Mouse (Mus musculus): Measurements from ENCODE around the gene Khdc4. TPM values are rescaled to one million over a fixed set of nuclear protein-coding genes. Genes with fewer than 3 reads are reported as not detected.

The Khdc4 gene
- total RNA-seq, 2 experiments from 2014 or later: 19.9 to 25.0 TPM

- no peak for ATAC-seq (replicated peaks; ENCODE audit: low FRiP score, poor library complexity, severe bottlenecking)
Measured at GRCm38 (mm10) chr3:88653516-88654370, 31.9 kb upstream of the Khdc4 start.

- ATAC-seq (replicated peaks; ENCODE audit: low FRiP score, poor library complexity, severe bottlenecking): no peak
Measured at GRCm38 (mm10) chr3:88654621-88655020, 31.0 kb upstream of the Khdc4 start.

GRCm38 (mm10) chr3:88655619-88656018 is 30.0 kb upstream of the Khdc4 start:
- no peak for ATAC-seq (replicated peaks; ENCODE audit: low FRiP score, poor library complexity, severe bottlenecking)

GRCm38 (mm10) chr3:88658441-88659127 is 27.0 kb upstream of the Khdc4 start:
- ATAC-seq (replicated peaks; ENCODE audit: low FRiP score, poor library complexity, severe bottlenecking): no peak; the same call in 1 of the 2 replicates

- no peak for ATAC-seq (replicated peaks; ENCODE audit: low FRiP score, poor library complexity, severe bottlenecking)
Measured at GRCm38 (mm10) chr3:88659798-88660197, 25.8 kb upstream of the Khdc4 start.

GRCm38 (mm10) chr3:88664095-88664494 is 21.5 kb upstream of the Khdc4 start:
- no peak for ATAC-seq (replicated peaks; ENCODE audit: low FRiP score, poor library complexity, severe bottlenecking)

- ATAC-seq (replicated peaks; ENCODE audit: low FRiP score, poor library complexity, severe bottlenecking): peak; percentile 94
Measured at GRCm38 (mm10) chr3:88677399-88677798, 8.2 kb upstream of the Khdc4 start.

- no peak for ATAC-seq (replicated peaks; ENCODE audit: low FRiP score, poor library complexity, severe bottlenecking)
Measured at GRCm38 (mm10) chr3:88683814-88684213, 1.8 kb upstream of the Khdc4 start.

- ATAC-seq (replicated peaks; ENCODE audit: low FRiP score, poor library complexity, severe bottlenecking): no peak
Measured at GRCm38 (mm10) chr3:88684236-88684979, 1.2 kb upstream of the Khdc4 start.

- peak; percentile 26 for ATAC-seq (replicated peaks; ENCODE audit: low FRiP score, poor library complexity, severe bottlenecking)
Measured at GRCm38 (mm10) chr3:88685958-88686451, 402 bp downstream of the Khdc4 start.

GRCm38 (mm10) chr3:88686734-88687611 is 1.4 kb downstream of the Khdc4 start:
- ATAC-seq (replicated peaks; ENCODE audit: low FRiP score, poor library complexity, severe bottlenecking): no peak

- no peak for ATAC-seq (replicated peaks; ENCODE audit: low FRiP score, poor library complexity, severe bottlenecking)
Measured at GRCm38 (mm10) chr3:88689079-88689478, 3.5 kb downstream of the Khdc4 start.

- no peak for ATAC-seq (replicated peaks; ENCODE audit: low FRiP score, poor library complexity, severe bottlenecking)
Measured at GRCm38 (mm10) chr3:88695545-88695944, 9.9 kb downstream of the Khdc4 start.

- ATAC-seq (replicated peaks; ENCODE audit: low FRiP score, poor library complexity, severe bottlenecking): no peak
Measured at GRCm38 (mm10) chr3:88698051-88698450, 12.4 kb downstream of the Khdc4 start.

- no peak for ATAC-seq (replicated peaks; ENCODE audit: low FRiP score, poor library complexity, severe bottlenecking)
Measured at GRCm38 (mm10) chr3:88698834-88699233, 13.2 kb downstream of the Khdc4 start.

- no peak for ATAC-seq (replicated peaks; ENCODE audit: low FRiP score, poor library complexity, severe bottlenecking)
Measured at GRCm38 (mm10) chr3:88700247-88700646, 14.6 kb downstream of the Khdc4 start.

- no peak for ATAC-seq (replicated peaks; ENCODE audit: low FRiP score, poor library complexity, severe bottlenecking)
Measured at GRCm38 (mm10) chr3:88701222-88701621, 15.6 kb downstream of the Khdc4 start.

- no peak for ATAC-seq (replicated peaks; ENCODE audit: low FRiP score, poor library complexity, severe bottlenecking)
Measured at GRCm38 (mm10) chr3:88713709-88714108, 28.1 kb downstream of the Khdc4 start.

- ATAC-seq (replicated peaks; ENCODE audit: low FRiP score, poor library complexity, severe bottlenecking): no peak
Measured at GRCm38 (mm10) chr3:88714725-88715124, 29.1 kb downstream of the Khdc4 start.
